Mouse (Mus musculus): ENCODE results near the gene Polh. TPM values are rescaled to one million over a fixed set of nuclear protein-coding genes. Genes with fewer than 3 reads are reported as not detected.

Polh gene
- total and polyA plus RNA-seq, 3 experiments = 22.2 to 30.8 TPM; not detected in 1

DNA sequence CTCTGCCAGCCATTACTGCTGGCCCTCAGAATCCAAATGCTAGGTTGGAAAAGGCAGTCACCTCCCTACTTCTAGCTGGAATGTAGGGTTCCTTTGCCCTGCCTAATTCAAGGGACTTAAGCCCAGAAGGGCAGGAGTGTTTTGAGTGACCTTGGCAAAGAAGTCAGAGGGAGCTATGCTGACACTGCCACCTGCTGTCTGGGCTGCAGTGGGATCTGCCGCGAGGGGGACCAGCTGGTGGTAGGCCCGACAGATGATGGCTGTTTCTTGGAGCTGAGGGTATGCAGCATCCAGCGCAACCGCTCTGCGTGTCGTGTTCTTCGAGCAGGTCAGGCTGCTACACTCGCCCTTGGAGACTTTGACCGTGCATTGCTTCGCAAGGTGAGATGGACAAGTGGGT lies 35.4 kb downstream of the Polh start:
- Histone ChIP-seq H3K4me1 (ENCODE audit: control insufficient read depth in 1 of 2, insufficient read depth in 2 of 2, low read length in 2 of 2) (peaks cover 13 to 24% of the 10 kb centered on the region in 2 experiments; a peak in 3 of 4 replicates), H3K9me3 (replicated peaks; ENCODE audit: insufficient read depth, low read length) (no peaks in the 10 kb centered on the region), H3K4me3 (ENCODE audit: control insufficient read depth in 1 of 2, insufficient read depth in 1 of 2, low read depth in 2 of 2, low read length in 2 of 2) (no peak overlapping the region), H3K9ac (ENCODE audit: control insufficient read depth, low read depth, low read length, poor library complexity, severe bottlenecking) (no peak overlapping the region), H3K27ac (ENCODE audit: control insufficient read depth, low read depth, low read length) (no peak overlapping the region), H3K36me3 (ENCODE audit: control insufficient read depth in 1 of 2, insufficient read depth in 2 of 2, low read length in 2 of 2) (peaks cover 0 to 17% of the 10 kb centered on the region in 2 experiments), H3K27me3 (ENCODE audit: control insufficient read depth in 1 of 2, insufficient read depth in 2 of 2, low read length in 2 of 2) (no peaks in the 10 kb centered on the region), H3K79me2 (ENCODE audit: control insufficient read depth, insufficient read depth, low read length, poor library complexity) (peaks cover 3% of the 10 kb centered on the region; the same call in 1 of the 2 replicates)
- TF ChIP-seq CTCF (IDR thresholded peaks at IDR 0.05 in 2 of 3, conservative IDR thresholded peaks at IDR 0.05 in 1 of 3; ENCODE audit: control insufficient read depth in 1 of 3, insufficient read depth in 1 of 3, low read depth in 2 of 3, low read length in 3 of 3, poor library complexity in 1 of 3, severe bottlenecking in 1 of 3) = peak in 2 of 3 experiments; percentile 37 to 46; a peak in 4 of 6 replicates
- no peak for TF ChIP-seq MAZ (IDR thresholded peaks at IDR 0.05; ENCODE audit: low read depth, low read length)
- no peak for TF ChIP-seq MYB (IDR thresholded peaks at IDR 0.05; ENCODE audit: low read depth, low read length)
- peak; percentile 52 for TF ChIP-seq SMC3 (IDR thresholded peaks at IDR 0.05; ENCODE audit: low read depth, low read length)
- peak; percentile 26 for TF ChIP-seq RAD21 (IDR thresholded peaks at IDR 0.05; ENCODE audit: low read depth, low read length)
- DNase-seq (ENCODE audit: low read depth, low spot score) = no peak

DNA sequence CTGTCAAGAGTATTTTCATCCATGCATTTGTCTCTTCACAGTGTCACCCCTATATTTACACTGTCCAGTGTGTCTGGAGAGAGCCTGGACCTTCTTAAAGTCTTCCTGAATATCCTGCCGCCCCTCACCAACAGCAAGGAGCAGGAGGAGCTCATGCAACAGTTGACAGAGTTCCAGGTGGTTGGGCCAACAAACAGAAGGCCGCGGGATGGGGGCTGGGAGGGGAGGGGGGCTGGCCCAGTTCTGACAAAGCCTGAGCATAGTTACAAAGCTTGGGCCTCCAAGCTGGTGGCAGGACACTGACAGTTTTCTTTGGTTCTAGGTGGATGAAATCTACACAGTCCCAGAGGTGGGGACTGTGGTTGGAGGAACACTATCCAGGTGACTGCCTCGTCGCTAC lies 36.2 kb downstream of the Polh start:
- H3K36me3 ChIP-seq (ENCODE audit: control insufficient read depth in 1 of 2, insufficient read depth in 2 of 2, low read length in 2 of 2) = peaks cover 0 to 19% of the 10 kb centered on the region in 2 experiments
- H3K9me3 ChIP-seq (replicated peaks; ENCODE audit: insufficient read depth, low read length) = no peaks in the 10 kb centered on the region
- no peak for DNase-seq (ENCODE audit: low read depth, low spot score)
- H3K4me1 ChIP-seq (ENCODE audit: control insufficient read depth in 1 of 2, insufficient read depth in 2 of 2, low read length in 2 of 2) = peaks cover 16 to 27% of the 10 kb centered on the region in 2 experiments; a peak in 3 of 4 replicates
- H3K27me3 ChIP-seq (ENCODE audit: control insufficient read depth in 1 of 2, insufficient read depth in 2 of 2, low read length in 2 of 2) = no peaks in the 10 kb centered on the region
- no peak overlapping the region for H3K9ac ChIP-seq (ENCODE audit: control insufficient read depth, low read depth, low read length, poor library complexity, severe bottlenecking)
- TF ChIP-seq HCFC1 (IDR thresholded peaks at IDR 0.05; ENCODE audit: low read depth, low read length) (no peak), RCOR1 (IDR thresholded peaks at IDR 0.05; ENCODE audit: low read depth, low read length) (no peak), BHLHE40 (IDR thresholded peaks at IDR 0.05; ENCODE audit: borderline replicate concordance, low read depth, low read length) (no peak), CHD1 (IDR thresholded peaks at IDR 0.05; ENCODE audit: low read depth, low read length) (no peak), ETS1 (IDR thresholded peaks at IDR 0.05; ENCODE audit: low read depth, low read length) (no peak), EP300 (IDR thresholded peaks at IDR 0.05; ENCODE audit: low read depth in 1 of 2, low read length in 2 of 2) (no peak), USF2 (IDR thresholded peaks at IDR 0.05; ENCODE audit: borderline replicate concordance in 1 of 2, insufficient read depth in 1 of 2, low read depth in 1 of 2, low read length in 2 of 2) (no peak), MEF2A (IDR thresholded peaks at IDR 0.05; ENCODE audit: extremely low read depth, insufficient replicate concordance, low read depth, low read length, poor library complexity, severe bottlenecking) (no peak), MAFK (IDR thresholded peaks at IDR 0.05; ENCODE audit: borderline replicate concordance, low read depth, low read length) (no peak), NELFE (IDR thresholded peaks at IDR 0.05; ENCODE audit: low read depth, low read length) (no peak), MYB (IDR thresholded peaks at IDR 0.05; ENCODE audit: low read depth, low read length) (no peak), NRF1 (IDR thresholded peaks at IDR 0.05; ENCODE audit: insufficient read depth, low read depth, low read length, poor library complexity, severe bottlenecking) (no peak), TBP (IDR thresholded peaks at IDR 0.05; ENCODE audit: low read depth, low read length) (no peak)
- no peak overlapping the region for H3K4me3 ChIP-seq (ENCODE audit: control insufficient read depth in 1 of 2, insufficient read depth in 1 of 2, low read depth in 2 of 2, low read length in 2 of 2)
- H3K27ac ChIP-seq (ENCODE audit: control insufficient read depth, low read depth, low read length) = no peak overlapping the region
- peaks cover 7% of the 10 kb centered on the region for H3K79me2 ChIP-seq (ENCODE audit: control insufficient read depth, insufficient read depth, low read length, poor library complexity)
